Mouse (Mus musculus) liver, embryonic 14.5 days (tissue): ENCODE measurements at regions not wholly inside any gene's neighbourhood (a gene's known extent, or its start where the extent isn't known, plus 50 kb on each side); places are given as distances from the start of the nearest gene placed in this dataset.

Experiments
- CTCF ChIP-seq: IDR thresholded peaks from 2 replicates; pipeline ENCODE4 v1.5.1; 2016; ENCODE audit warnings: antibody characterized with exemption, low read depth, control low read depth
- EP300 ChIP-seq: IDR thresholded peaks from 2 replicates; pipeline ENCODE4 v1.6.1; 2016; ENCODE audit warnings: antibody characterized with exemption, low read depth

- TF ChIP-seq CTCF (no peak), EP300 (no peak)
These were observed 145.7 kb upstream of the Tmem229a start for GRCm38 (mm10) chr6:25101761-25102160.
